Comparison of ENCODE assay signal across 17 mouse cellular contexts in the genomic region with DNA sequence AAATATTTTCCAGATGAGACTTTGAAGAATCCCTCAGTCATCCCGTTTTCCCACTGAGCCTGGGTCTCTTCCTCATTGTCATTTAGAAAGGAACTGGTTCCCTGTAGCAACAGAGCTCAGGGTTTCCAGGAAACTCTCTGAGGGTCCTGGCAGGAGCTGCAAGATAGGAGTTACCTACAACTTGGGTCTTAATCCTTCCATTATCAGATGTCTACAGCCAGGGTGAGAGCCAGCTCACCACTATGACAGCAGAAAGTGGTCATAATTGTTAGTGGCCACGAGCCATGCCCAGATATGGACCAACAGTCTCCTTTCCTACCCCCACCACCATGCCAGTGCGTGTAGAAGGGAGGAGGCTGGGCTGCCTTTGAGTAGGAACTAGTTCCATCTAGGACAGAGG. TPM values are rescaled to one million over a fixed set of nuclear protein-coding genes. Genes with fewer than 3 reads are reported as not detected.
"Had no signal": no experiment of that assay in that cellular context is flagged by ENCODE, and none has a peak within 500 bp of the region (broad histone marks: within the 10 kb centered on the region; RNA-seq: fewer than 3 reads in every experiment).

No protein-coding gene starts in this region.

RNA-seq across cellular contexts. Expression of gene Slc7a15, which starts 51.2 kb away (rescaled TPM):
- total RNA-seq: megakaryocyte, adult 5-6 weeks; midbrain, postnatal 0 days; monocyte, adult 5-6 weeks; neutrophil, adult 5-6 weeks had no signal
- polyA plus RNA-seq: lung, adult 2 months; lung, embryonic 15.5 days; lung, postnatal 0 days; macrophage; midbrain, embryonic 11.5 days; midbrain, embryonic 13.5 days; midbrain, embryonic 15.5 days; midbrain, postnatal 0 days; neural tube, embryonic 12.5 days; neural tube, embryonic 14.5 days; spleen, adult 2 months; stomach, embryonic 14.5 days; stomach, embryonic 16.5 days; urinary bladder, adult 2 months had no signal
